Mouse (Mus musculus) heart, adult 2 months (tissue): ENCODE results near the gene Dusp8.

Experiments
- CTCF ChIP-seq: fragments of 200-600 bp; IDR thresholded peaks from 2 replicates; pipeline ENCODE4 v1.8.1; 2022; ENCODE audit warnings: antibody characterized with exemption, mild to moderate bottlenecking, moderate library complexity
- EP300 ChIP-seq: fragments of 200-500 bp; IDR thresholded peaks from 2 replicates; pipeline ENCODE4 v1.6.1; 2011; ENCODE audit warnings: low read depth, low read length, control low read depth; ENCODE audit not compliant: insufficient read depth

DNA sequence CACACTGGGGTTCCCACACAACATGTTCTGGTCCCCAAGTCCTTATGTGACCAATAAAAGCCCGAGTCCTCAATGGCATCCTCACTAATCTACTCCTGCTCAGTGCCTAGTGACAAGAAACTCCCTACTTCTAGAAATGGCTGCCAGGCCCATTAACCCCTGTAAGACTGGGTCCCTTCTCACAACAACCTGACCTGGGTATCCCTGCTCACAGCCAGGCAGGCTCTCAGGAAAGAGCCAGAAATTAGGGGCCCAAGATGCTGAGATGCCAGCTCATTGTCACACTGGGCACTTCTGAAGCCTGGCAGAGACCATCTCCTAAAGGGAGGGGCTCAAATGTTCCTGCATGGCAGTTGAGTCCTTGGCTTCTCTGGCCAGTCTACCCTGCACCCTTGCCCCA lies 2.7 kb downstream of the Dusp8 start:
- TF ChIP-seq CTCF, result no peak
- TF ChIP-seq EP300, result no peak
